Mouse (Mus musculus) gastrocnemius, postnatal 25 days (tissue): ENCODE measurements around the gene Elof1. TPM values are rescaled to one million over a fixed set of nuclear protein-coding genes. Genes with fewer than 3 reads are reported as not detected.
A peak's percentile ranks its signal among the peaks of the same experiment; 100 is the strongest.

ENCODE experiments used
- DNase-seq: peaks from one replicate; pipeline ENCODE4 v3.0.0; 2022
- total RNA-seq, 2 experiments: library from RNA; stranded (reverse); gene quantifications; 1 replicate in 1 of 2; 2 replicates in 1 of 2; pipeline ENCODE4 v1.2.3; 2021

Elof1 gene
- total RNA-seq, 2 experiments from 2014 or later: 36.5 to 38.9 TPM

- no peak for DNase-seq
Observed at GRCm38 (mm10) chr9:22136765-22137547, 20.0 kb upstream of the Elof1 start.

DNA sequence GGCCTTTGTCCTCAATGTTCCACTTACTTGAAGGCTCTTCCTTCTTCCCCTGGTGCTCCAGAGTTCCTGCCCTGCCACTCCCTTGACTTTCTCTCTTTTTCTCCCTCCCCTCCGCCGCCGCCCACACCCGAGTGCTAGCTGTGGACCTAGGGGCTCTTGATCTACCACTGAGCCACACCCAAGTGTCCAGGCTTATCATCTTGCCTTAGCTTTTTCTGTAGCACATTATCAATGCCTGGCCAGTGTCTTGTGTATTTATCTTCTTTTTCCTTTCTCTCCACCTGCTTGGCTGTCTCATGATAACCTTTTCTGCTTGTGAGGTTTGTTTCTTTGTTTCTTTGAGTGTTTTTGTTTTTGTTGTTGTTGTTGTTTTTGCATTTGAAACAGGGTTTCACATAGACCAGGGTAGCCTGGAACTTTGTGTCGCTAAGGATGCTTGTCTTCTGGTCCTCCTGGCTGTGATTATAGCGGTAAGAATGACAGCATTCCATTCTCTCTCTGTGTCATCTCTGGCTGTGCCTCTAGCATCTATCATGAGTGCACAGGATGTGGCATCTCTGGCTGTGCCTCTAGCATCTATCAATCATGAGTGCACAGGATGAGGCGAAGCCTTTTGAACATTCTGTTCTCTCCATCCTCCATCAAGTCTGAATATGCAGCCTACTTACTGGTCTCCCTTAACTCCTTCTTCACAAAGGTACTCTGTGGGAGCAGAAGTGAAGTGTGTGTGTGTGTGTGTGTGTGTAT lies 18.8 kb upstream of the Elof1 start, which contains the start of gene Acp5:
Acp5 (minus strand) TSS at position 68 of the 747 bp plus-strand sequence.
- no peak for DNase-seq

GRCm38 (mm10) chr9:22134988-22135643 lies 18.1 kb upstream of the Elof1 start:
- DNase-seq: no peak

- no peak for DNase-seq
Observed at GRCm38 (mm10) chr9:22134246-22134890, 17.4 kb upstream of the Elof1 start.

DNA sequence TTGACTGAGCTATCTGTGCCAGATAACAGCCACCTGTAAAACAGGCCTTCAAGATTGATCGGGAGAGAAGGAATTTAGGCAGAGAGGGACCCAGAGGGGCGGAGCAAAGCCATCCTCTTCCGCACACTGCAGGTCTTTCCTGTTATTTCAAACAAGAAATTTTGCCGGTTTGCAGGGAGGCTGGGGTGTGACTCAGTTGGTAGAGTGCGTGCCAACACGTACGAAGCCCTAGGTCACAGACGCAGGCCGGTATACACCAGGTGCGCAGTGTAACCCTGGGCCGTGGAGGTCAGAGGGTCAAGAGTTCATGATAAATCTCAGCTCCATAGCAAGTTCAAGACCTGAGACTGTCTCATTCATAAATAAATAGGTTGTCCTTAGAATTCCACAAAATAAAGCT lies 15.2 kb upstream of the Elof1 start:
- no peak for DNase-seq

GRCm38 (mm10) chr9:22131226-22131981 lies 14.4 kb upstream of the Elof1 start:
- DNase-seq: peak; percentile 41

DNA sequence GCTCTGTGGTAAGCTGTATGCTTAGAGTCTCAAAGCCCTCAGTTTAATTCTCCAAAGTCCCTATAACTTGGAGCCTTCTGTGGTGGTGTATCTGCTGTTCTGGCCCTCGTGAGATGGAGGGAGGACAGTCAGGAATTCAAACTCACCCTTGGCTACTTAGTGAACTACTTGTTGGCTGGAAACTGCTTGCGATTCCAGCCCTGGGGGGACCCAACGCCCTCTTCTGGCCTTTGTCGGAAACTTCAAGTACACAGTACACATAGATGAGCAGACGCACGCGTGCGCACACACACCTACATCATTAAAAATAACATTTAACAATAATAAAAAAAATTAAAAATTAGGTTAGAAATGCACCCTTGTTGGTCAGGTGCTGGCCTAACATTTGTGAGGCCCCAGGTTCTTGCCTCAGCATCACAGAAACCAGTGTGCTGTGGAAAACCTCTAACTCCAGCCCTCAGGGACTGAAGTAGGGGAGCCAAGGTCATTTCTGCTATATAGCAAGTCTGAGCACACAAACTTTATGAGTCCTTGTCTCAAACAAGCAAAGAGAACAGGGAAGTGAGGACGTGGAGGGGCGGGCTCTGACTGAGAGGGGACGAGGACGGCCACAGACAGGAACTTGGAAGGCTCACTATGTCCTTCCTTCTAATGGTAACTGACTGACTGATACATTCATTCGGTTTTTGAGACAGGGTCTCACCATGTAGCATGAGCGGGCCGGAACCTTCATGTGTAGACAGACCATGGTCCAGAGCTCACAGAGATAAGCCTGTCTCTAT lies 8.5 kb upstream of the Elof1 start:
- no peak for DNase-seq

DNA sequence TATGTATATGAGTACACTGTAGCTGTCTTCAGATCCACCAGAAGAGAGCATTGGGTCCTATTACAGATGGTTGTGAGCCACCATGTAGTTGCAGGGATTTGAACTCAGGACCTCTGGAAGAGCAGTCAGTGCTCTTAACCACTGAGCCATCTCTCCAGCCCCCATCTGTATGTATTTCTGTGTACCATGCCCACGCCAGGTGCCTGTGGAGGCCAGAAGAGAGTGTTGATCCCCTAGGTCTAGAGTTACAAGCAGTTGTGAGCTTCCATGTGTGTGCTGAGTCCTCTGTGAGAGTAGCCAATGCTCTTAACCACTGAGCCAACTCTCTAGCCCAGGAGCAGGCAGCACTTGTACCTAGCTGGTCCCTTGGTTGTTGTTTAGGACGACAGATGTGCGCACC lies 7.2 kb upstream of the Elof1 start:
- no peak for DNase-seq

GRCm38 (mm10) chr9:22123069-22123609 lies 6.2 kb upstream of the Elof1 start:
- DNase-seq: no peak

DNA sequence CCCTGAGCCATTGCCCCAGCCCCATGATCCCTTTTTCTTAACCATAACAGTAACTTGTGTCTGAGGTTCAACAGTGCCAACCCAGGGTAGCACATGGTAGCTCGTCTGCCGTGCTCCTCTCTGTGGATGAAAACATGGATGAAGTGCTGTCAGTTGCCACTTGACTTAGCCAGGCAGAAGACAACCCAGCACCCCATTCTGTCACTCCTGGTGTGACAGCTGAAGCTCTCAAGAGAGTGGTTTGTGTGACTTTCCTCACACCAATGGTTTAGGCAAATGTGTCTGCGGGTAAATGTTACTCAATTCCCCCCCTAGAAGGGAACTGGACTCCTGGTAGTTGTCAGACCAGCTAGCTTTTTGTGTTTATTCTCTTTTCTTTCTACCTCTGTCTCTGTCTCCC lies 5.0 kb upstream of the Elof1 start:
- DNase-seq: no peak

DNA sequence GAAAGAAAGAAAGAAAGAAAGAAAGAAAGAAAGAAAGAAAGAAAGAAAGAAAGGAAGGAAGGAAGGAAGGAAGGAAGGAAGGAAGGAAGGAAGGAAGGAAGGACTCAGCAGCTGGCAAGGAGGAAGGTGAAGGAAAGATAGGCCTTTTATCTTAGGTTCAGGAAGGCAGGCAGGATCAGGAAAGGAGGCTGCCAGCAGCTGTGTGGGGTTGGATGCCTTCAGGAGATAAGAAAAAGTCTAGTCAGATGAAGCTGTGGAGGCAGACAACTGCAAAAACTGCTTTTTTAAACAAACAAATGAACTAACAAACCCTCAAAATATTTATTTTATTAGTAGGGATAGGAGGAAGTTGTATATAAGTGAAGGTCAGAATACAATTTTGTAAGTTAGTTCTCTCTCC lies 4.6 kb upstream of the Elof1 start:
- no peak for DNase-seq

GRCm38 (mm10) chr9:22119543-22119942 lies 2.6 kb upstream of the Elof1 start:
- DNase-seq: no peak

DNA sequence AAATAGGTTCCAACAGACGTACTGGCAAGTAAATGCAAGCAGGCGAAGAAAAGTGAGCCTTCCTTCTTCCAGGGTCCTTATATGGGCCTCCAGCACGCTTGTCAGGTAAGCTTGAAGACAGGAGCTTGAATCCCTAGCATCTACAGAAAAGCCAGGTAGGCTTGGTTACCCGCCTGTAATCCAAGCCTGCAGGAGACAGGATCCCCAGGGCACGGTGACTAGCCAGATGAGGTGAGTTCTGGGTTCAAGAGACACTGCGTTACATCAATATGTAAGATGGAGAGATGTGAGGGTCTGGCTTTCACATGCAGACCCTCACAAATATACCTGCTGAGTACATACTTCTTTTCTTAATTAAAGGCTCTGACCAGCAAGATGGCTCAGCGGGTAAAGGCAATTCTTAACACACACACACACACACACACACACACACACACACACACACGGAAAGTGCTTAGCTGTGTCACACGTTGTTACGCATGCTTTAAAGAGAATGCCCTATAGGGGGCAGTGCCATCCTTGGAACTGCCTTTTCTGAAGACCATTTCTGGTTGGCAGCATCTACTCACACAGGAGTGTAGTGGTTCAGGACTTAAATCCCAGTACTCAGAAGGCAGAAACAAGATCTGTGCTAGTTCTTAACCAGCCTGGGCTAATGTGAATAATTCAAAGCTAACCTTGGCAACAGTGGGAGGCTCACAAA lies 933 bp upstream of the Elof1 start:
- DNase-seq: no peak

DNA sequence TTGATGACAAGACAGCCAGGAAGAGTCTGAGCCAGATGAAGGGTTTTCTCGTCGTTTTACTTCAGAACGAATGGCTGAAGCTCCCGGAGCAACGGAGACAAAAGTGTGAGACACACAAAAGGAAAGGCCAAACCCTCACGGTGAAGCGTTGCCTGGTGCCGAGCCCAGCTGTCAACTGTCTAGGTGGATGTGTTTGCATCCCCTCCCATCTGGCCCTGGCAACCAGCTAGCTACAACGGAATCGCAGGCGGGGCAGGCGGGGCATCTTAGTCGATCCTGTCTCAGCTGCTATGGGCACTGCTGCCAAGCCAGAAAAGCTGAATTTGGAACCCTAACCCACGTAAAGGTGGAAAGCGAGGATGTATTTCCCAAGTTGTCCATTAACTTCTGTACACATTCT lies 886 bp downstream of the Elof1 start:
- no peak for DNase-seq

DNA sequence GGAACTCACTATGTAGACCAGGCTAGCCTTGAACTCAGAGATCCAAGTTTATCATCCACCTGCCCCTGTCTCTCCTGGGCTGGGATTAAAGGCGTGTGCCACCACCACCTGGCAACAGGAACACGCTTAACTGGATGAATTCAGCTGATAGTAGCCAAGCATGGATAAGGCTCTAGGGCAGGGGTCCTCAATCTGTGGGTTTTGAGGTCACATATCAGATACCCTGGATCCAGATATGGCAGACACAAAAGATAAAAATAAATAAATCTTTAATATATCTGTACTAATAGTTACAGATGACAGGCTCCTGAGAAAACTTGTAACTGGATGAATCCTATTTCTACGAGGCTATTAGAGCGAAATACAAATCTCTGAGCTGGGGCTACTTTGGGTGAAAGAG lies 1.3 kb downstream of the Elof1 start:
- DNase-seq: no peak

DNA sequence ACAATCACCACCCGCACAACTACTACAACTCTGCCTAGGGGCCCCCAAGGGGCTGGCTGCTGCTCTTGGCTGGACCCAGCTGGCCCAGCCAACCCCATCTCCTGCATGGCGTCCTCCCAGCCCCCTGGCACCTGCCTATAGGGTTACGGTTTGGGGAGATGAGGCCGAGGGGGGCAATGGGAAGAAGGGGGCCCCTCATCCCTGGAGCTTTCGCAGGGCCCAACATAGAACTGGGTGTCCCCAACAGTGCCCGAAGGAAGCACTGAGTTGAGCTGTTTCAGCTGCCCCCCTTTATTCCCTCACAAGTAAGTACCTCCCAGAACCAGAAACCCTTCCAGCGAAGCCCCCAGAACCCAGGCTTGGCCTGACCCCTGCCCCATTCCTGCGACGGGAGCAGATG lies 8.8 kb downstream of the Elof1 start:
- DNase-seq: no peak

DNA sequence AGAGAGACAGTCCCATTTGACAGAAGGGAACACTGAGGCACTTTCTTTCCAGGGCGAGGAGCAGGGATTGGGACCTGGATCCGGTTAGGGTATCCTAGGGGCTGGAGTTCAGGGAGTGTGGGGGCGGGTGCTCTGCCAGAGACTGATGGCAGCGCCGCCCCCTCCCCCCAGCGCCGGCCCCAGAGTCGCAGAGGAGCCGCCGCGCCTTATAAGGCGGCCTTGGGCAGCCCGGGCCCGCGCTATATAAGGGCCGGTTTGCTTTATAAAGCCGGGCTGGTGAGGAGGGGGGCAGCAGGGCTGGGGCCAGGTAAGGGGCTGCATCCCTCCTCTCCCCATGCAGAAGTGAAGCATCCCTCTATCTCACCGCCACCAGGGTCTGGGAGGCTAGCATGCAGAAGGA lies 17.1 kb downstream of the Elof1 start:
- DNase-seq: no peak

DNA sequence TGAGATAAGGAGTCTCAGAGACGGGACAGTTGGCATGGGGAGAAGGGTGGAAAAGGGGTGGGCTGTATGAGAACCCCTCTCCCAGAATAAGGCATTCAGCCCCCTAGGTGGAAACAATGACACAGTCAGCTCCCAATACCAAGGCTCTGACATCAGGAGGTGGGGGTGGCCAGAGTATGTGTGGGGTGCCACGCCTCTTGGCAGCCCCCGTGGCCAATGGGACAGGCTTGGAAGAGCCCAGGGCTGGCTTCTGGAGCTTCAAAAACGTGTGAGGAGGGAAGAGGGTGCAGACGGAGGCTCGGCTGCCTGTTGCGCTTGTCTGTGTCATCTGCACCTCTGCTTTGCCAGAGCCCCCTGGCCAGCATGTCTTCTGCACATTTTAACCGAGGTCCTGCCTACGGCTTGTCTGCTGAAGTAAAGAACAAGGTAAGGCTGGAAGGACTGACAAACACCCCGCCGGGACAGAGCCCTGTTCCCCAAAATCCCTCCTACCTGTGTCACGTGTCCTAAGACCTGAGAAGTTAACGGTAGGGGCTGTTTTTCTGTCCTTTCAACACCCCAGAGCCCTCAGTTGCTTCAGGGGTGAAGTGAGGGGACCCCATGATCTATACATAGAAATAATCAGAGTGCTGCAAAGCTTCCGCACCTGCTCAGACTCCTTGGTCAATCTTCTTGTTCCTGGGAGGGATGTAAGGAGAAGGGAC lies 17.8 kb downstream of the Elof1 start, which contains the start of gene Cnn1:
Cnn1 (plus strand) TSS at position 224 of the 704 bp plus-strand sequence.
- DNase-seq: no peak

DNA sequence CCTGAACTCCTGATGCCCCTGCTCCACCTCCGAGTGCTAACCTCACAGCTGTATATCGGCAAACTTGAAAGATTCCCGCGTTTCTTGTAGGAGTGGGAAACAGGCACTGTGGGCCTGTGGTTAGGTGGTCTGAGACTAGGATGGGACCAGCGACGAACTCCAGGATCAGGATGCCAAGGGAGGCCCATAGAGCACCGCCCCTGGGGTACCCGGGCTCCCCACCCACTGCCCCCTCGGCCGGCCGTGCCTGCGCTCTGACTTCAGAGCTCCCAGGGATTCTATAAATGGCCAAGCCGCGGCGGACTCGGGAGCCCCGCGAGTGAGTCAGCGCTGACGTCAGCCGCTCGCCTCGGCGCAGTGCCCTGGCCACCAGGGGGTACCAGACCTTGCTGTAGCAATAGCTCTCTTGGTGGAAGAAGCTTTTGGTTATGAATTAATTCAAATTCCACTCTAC lies 21.1 kb downstream of the Elof1 start:
- DNase-seq: peak; percentile 74
